Mouse (Mus musculus) gonadal fat pad, adult 2 months (tissue): ENCODE measurements around the gene Abca1. TPM values are rescaled to one million over a fixed set of nuclear protein-coding genes. Genes with fewer than 3 reads are reported as not detected.
A peak's percentile ranks its signal among the peaks of the same experiment; 100 is the strongest.

ENCODE experiments used
- DNase-seq: peaks from one replicate; pipeline ENCODE4 v3.0.0-alpha.2; 2012; ENCODE audit warnings: low read depth
- polyA plus RNA-seq: library from polyadenylated mRNA; depleted of rRNA; stranded (reverse); fragments of >200 nt; gene quantifications from 2 replicates; pipeline ENCODE4 v1.2.3, GENCODE M21; 2012; rRNA removed

The Abca1 gene
- polyA plus RNA-seq, result 32.9 and 38.5 TPM in 2 replicates

DNA sequence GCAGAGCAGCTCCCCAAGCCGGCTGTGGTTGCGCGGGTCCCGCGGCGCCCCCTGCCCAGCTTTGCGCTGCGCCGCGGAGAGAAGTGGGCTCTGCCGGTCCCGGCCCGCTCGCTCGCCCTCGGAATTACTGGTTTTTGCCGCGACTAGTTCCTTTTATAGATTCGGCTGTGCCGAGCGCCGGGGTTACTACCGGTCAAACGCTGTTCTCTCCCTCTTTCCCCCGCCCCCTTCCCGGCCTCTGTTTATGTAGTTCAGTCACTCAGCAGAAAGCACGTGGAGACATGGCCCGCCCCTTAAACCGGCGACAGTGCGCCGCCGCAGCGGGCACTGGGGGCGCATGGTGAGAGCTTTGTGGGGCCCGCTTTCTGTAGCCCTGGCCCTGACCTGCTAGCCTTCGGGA, at the start of gene Abca1:
TSS of gene Abca1 (minus strand) at position 129 of the 400 bp plus-strand sequence.
- no peak for DNase-seq

DNA sequence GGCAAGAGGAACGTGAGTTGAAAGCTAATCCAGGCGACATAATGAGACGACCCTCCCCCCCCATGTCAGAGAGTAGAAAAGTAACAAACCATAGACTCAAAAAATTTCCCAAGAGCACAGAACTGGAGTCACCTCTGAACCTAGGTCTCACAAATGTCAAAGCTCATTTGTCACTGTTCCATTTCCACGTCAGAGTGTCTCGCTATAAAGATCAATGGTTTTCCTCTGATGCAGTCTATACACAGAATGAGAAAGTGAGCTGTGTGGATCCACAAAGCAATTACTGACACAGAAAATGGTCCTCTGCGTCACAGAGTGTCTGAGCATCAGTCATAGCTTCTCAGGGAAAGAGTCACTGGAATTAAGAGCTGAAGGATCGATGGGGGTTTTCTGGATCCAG, 44.8 kb upstream of the Abca1 start:
- DNase-seq, result no peak

DNA sequence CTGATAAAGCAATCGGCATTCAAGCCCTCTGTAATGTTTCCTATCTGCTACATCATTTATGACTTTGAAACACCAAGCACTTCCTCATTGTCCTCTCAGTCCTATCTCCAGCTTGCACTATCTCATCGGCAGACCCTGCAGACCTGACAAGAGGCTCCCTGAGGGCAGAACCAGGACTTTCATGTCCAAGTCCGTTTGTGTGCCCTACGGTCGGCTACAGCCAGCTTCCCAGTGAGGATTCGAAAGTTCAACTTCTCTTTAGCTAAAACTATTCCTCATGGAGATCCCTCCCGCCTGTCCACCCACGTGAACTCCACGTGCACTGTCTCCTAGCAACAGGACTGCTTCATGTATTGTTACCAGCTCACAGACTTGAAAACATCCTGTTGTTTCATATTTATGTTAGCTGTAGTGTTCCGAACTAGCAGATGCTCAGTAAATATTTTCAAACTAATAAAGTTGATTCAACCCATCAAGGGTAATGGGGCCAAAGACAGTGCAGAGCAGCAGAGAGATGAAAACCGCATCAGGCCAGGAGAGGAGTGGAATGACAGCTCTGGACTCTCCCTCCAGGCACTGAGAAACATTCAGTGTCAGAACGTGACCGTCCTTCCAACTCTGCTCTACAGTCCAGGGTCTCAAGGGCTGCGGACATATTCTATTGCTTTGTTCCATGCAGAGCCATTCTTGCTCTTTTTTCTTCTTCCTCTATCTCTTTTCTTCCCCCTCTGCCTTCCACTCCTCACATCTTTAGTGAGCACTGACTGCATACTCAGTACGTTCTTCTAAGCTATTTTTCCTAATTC, 44.1 kb upstream of the Abca1 start:
- DNase-seq, result no peak

- peak; percentile 95 for DNase-seq
Observed at GRCm38 (mm10) chr4:53200276-53200675, 40.6 kb upstream of the Abca1 start.

GRCm38 (mm10) chr4:53197842-53198241, 38.1 kb upstream of the Abca1 start:
- no peak for DNase-seq

- peak; percentile 83 for DNase-seq
Observed at GRCm38 (mm10) chr4:53196058-53196771, 36.5 kb upstream of the Abca1 start.

GRCm38 (mm10) chr4:53187071-53187470, 27.4 kb upstream of the Abca1 start:
- DNase-seq, result no peak

GRCm38 (mm10) chr4:53186573-53186972, 26.9 kb upstream of the Abca1 start:
- DNase-seq, result no peak

GRCm38 (mm10) chr4:53186141-53186540, 26.4 kb upstream of the Abca1 start:
- DNase-seq, result no peak

DNA sequence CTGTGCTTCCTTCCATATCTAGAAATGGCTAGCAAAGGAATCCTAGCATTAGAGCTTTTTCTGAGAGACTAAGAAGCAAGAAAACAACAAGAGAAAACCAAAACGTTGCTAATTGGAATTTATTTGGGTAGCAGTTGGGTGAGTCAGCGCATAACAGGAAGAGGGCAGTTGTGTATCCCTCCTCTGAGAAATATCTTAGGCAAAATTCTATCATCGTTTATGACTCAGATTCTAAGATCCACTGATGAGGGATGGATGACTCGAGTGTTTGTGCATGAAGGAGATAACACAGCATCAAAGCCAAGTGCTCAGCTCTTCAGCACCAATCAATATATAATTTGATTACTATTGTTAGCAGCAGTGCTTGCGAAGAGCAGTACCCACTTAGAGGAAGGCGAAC, 21.8 kb upstream of the Abca1 start:
- DNase-seq, result no peak

DNA sequence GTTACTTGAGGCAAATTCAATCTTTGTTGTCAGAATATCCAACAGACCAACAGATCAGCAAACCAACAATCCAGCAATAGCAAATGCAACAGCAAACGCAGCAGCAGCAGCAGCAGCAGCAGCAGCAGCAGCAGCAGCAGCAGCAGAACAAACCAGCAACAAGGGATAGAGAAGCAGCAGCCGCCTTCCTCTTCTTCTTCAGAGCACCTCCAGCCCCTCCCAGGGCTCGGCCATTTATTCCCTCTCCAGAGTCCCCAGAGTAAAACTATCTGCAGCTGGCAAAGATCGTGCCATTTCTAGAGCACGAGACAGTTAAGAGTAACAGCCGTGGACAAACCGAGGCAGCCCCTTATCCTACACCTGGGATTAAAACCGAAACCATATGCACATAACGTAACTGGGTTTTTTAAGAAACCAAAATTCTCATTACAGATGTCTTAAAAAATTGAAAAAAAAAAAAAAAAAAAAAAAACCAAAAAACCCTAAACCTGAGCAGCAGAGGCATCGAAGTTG, 19.7 kb upstream of the Abca1 start:
- DNase-seq, result no peak

GRCm38 (mm10) chr4:53178489-53178888, 18.8 kb upstream of the Abca1 start:
- no peak for DNase-seq

DNA sequence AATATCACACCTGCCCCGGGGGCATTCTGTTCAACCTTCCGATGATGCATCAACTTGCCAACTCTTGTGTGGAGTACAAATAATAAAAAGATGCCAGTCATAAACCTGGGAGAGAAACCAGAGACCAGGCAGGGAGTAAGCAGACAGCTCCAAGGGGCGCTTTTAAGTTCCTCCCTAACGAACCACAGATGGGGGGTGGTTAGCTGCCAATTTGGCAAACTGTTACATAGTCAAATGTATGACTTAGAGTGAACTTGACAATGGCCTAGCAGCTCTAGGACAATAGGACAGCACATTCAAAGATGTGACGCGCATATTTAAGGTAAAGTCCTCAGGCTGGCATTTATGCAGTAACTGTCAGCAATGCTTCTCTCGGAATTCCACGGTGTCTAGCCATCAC, 18.0 kb upstream of the Abca1 start:
- no peak for DNase-seq

DNA sequence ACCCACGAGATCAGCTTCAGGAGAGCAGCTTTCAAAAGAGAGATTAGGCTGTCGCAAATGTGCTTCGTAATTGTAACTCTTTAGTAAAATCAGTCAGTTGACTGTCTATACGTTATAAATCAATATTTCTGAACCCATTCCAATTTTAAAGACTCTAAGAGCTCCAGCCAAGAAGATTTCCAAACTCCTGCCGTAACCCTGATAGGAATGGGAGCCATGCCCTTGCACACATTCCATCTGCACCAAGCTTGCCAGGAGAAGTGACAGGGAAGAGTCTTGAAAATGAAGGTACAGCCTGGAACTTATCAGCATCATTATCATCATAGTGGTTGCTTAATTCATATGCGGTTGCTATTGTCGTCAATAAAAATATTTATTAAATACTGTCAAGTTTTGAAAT, 15.2 kb upstream of the Abca1 start:
- no peak for DNase-seq

GRCm38 (mm10) chr4:53170403-53170802, 10.7 kb upstream of the Abca1 start:
- DNase-seq, result no peak

DNA sequence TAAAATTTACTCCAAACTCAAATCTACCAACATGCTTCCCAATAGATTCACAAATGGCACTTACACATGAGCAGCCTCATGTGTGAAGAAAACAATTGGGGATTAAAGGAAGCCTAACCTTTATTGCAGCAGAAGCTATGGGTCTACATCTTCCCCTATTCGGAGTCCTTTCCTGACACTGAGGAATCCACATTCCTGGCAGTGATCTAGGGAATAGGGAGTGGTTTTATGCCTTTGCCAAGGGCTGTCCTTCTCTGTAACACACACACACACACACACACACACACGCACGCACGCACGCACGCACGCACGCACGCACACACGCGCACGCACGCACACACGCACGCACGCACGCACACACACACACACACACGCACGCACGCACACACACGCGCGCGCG, 5.5 kb upstream of the Abca1 start:
- DNase-seq, result no peak

GRCm38 (mm10) chr4:53159176-53159575, 519 bp downstream of the Abca1 start:
- no peak for DNase-seq

DNA sequence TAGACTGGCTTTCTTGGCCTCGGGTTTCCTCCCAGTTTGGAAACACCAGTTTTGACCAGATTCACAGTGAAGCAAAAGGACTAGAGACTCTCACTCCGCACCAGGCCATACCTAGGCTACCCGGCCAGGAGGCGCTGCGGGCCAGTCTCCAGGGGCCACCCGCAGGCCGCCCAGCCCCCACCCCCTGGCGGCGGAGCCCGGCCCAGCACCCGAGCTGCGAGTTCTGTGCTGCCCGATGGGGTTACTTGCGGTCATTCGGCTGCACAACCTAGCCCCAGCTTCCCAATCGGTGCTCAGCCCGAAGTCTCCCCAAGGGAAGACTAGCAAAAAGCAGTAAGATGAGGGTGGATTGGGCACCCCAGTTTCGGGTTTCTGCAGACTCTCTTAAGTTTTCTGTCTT, 1.1 kb downstream of the Abca1 start:
- no peak for DNase-seq

DNA sequence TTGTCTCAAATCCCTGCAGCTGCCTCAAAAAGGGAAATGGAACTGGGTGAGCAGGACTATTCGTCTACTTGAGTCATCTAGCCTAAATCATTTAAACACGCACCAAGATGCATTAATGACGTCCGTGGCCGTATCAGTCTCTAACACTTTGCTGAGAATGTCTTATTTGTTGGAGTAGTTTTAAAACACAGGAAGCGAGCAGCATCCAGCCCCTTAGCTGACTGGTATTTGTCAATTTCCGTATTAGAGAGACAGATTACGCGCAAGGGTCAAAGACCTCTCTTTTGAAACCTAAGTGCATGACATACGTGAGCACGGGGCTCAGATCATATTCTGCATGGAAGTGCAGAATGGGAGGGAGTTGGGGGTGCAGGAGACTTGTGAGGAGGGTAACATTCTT, 4.2 kb downstream of the Abca1 start:
- no peak for DNase-seq

DNA sequence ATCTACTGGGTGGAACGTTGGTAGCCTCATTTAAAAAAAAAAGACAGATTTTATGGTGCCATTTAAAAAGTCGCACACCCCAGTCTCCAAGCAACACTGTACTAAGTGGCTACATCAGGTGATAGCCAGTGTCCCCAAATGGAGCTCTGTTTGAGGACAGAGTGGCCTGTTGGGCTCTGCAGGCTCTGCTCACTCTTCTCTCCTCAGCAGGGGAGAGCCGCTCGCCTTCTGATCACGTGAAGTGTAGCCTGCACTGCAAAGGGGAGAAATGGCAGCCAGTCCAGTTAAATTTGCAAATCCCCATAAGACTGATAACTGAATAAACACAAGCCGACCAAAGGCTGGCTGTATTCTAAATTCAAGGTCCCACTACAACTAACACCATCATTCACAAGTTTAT, 6.0 kb downstream of the Abca1 start:
- no peak for DNase-seq

GRCm38 (mm10) chr4:53153061-53153460, 6.6 kb downstream of the Abca1 start:
- DNase-seq, result no peak

- DNase-seq, result no peak
Observed at GRCm38 (mm10) chr4:53152655-53153054, 7.0 kb downstream of the Abca1 start.

DNA sequence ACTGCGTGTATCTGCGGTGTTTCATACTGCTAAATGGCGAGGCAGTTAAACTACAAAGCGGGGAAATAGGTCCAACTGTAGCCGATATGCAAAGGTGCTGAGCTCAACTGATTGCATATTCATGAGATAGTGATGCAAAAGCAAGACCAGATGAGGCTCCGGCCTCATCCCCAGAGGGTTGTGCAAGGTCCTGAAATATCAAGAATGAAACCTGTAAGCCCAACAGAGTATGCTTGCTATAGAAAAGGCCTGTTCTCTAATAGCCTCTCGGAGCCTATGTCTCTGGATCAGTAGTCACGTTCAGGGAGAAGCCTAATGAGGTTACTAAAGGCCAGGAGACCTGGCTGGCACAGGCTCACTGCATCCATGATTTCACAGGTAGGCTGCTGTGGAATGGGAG, 9.2 kb downstream of the Abca1 start:
- DNase-seq, result no peak
